Mouse (Mus musculus) stomach, embryonic 14.5 days (tissue): ENCODE measurements around the gene Gm9268. TPM values are rescaled to one million over a fixed set of nuclear protein-coding genes. Genes with fewer than 3 reads are reported as not detected.
"Not testable (repeated sequence)": the region's sequence is repeated elsewhere in the genome, so short reads cannot be mapped to it uniquely, and the experiment has no call there.

Experiments
- ATAC-seq: fragments of 200-750 bp; cut with Nextera tagmentation; 2 replicates; pipeline ENCODE4 v1.8.0; 2017; ENCODE audit warnings: low read depth, moderate TSS enrichment; ENCODE audit not compliant: insufficient number of reproducible peaks, insufficient read depth, low FRiP score
- H3K27ac ChIP-seq: fragments of 300-500 bp; sonication (generic); 2 replicates; pipeline ENCODE4 v1.5.1; 2014; ENCODE audit warnings: mild to moderate bottlenecking, low read length, moderate library complexity, mixed read lengths
- H3K27me3 ChIP-seq: fragments of 300-500 bp; sonication (generic); 2 replicates; pipeline ENCODE4 v1.6.1; 2014; ENCODE audit warnings: low read length, control low read depth, mixed read lengths; ENCODE audit not compliant: control insufficient read depth, insufficient read depth
- H3K36me3 ChIP-seq: fragments of 300-500 bp; sonication (generic); 2 replicates; pipeline ENCODE4 v1.6.1; 2014; ENCODE audit warnings: mild to moderate bottlenecking, control low read depth, low read length, moderate library complexity, mixed read lengths; ENCODE audit not compliant: control insufficient read depth, insufficient read depth
- H3K4me1 ChIP-seq: fragments of 300-500 bp; sonication (generic); 2 replicates; pipeline ENCODE4 v1.6.1; 2014; ENCODE audit warnings: low read length, control low read depth, mixed read lengths; ENCODE audit not compliant: control insufficient read depth, insufficient read depth
- H3K4me2 ChIP-seq: fragments of 300-500 bp; sonication (generic); replicated peaks from 2 replicates; pipeline ENCODE4 v1.6.1; 2014; ENCODE audit warnings: low read depth, low read length, control low read depth
- H3K4me3 ChIP-seq: fragments of 300-500 bp; sonication (generic); 2 replicates; pipeline ENCODE4 v1.5.1; 2014; ENCODE audit warnings: low read depth, low read length, control low read depth
- H3K9ac ChIP-seq: fragments of 300-500 bp; sonication (generic); replicated peaks from 2 replicates; pipeline ENCODE4 v1.6.1; 2014; ENCODE audit warnings: low read depth, mild to moderate bottlenecking, control low read depth, low read length, moderate library complexity, mixed read lengths
- H3K9me3 ChIP-seq: fragments of 300-500 bp; sonication (generic); 2 replicates; pipeline ENCODE4 v1.6.1; 2016; ENCODE audit warnings: low read depth, low read length, control low read depth; ENCODE audit not compliant: control insufficient read depth
- WGBS: fragments of 180-500 bp; shearing (Covaris S2); extraction: QIAGEN DNeasy Blood & Tissue Kit; methylation state at CpG from one replicate; pipeline ENCODE4 v1.1.7; 2014; 5-methylcytosine and 5-hydroxymethylcytosine counted together
- polyA plus RNA-seq: library from polyadenylated mRNA; unstranded; fragments of >200 nt; fragmentation: Nextera tagmentation; extraction: Ambion mirVana; gene quantifications from 2 replicates; pipeline ENCODE4 v1.2.1, GENCODE M21; 2014

Gene Gm9268
- not detected in 2 replicates for polyA plus RNA-seq

GRCm38 (mm10) chr7:43018465-43018864, at the start of gene Gm9268:
Gm9268 (plus strand) TSS chr7:43018765.
- ATAC-seq, H3K9ac ChIP-seq, H3K4me2 ChIP-seq, H3K4me1 ChIP-seq, H3K4me3 ChIP-seq, H3K36me3 ChIP-seq, H3K9me3 ChIP-seq, H3K27ac ChIP-seq, H3K27me3 ChIP-seq: not testable (repeated sequence)
- WGBS: no CpG with 5 or more reads among the region's 1 CpGs

GRCm38 (mm10) chr7:42980098-42980497, 38.5 kb upstream of the Gm9268 start:
- WGBS: 84% methylated on average over 11 of the region's 11 CpGs
- no peaks in the 10 kb centered on the region for H3K36me3 ChIP-seq
- H3K4me1 ChIP-seq: no peaks in the 10 kb centered on the region
- no peak overlapping the region for H3K9ac ChIP-seq
- no peak for ATAC-seq
- no peak overlapping the region for H3K27ac ChIP-seq
- no peak overlapping the region for H3K4me2 ChIP-seq
- H3K9me3 ChIP-seq: peaks cover 5% of the 10 kb centered on the region
- H3K27me3 ChIP-seq: no peaks in the 10 kb centered on the region
- H3K4me3 ChIP-seq: no peak overlapping the region

GRCm38 (mm10) chr7:42980739-42981138, 37.8 kb upstream of the Gm9268 start:
- Histone ChIP-seq H3K4me2 (no peak overlapping the region), H3K4me3 (no peak overlapping the region), H3K9ac (no peak overlapping the region), H3K27ac (no peak overlapping the region), H3K4me1 (no peaks in the 10 kb centered on the region), H3K9me3 (peaks cover 5% of the 10 kb centered on the region), H3K27me3 (no peaks in the 10 kb centered on the region), H3K36me3 (no peaks in the 10 kb centered on the region)
- no peak for ATAC-seq
- WGBS: 90% methylated on average over 10 of the region's 10 CpGs

GRCm38 (mm10) chr7:43077831-43078230, 59.3 kb downstream of the Gm9268 start:
- Histone ChIP-seq H3K36me3 (no peaks in the 10 kb centered on the region), H3K27me3 (no peaks in the 10 kb centered on the region), H3K4me1 (no peaks in the 10 kb centered on the region), H3K9ac (no peak overlapping the region), H3K9me3 (no peaks in the 10 kb centered on the region), H3K27ac (no peak overlapping the region), H3K4me3 (no peak overlapping the region), H3K4me2 (no peak overlapping the region)
- ATAC-seq: no peak
- 83% methylated on average over 8 of the region's 8 CpGs for WGBS

Other genes starting within 250 kb of the Gm9268 start
- not detected in 2 replicates for gene Vmn2r62, start 225.2 kb upstream of the Gm9268 start, polyA plus RNA-seq
- not detected in 2 replicates for gene Gm2381, start 151.5 kb upstream of the Gm9268 start, polyA plus RNA-seq
- gene Vmn2r63, start 84.9 kb upstream of the Gm9268 start, polyA plus RNA-seq: not detected in 2 replicates
- not detected in 2 replicates for gene Zfp936, start 95.5 kb downstream of the Gm9268 start, polyA plus RNA-seq